Mouse (Mus musculus) kidney, postnatal 0 days (tissue): ENCODE data around the gene Cfl2. TPM values are rescaled to one million over a fixed set of nuclear protein-coding genes. Genes with fewer than 3 reads are reported as not detected.
A peak's percentile ranks its signal among the peaks of the same experiment; 100 is the strongest.
"Not testable (repeated sequence)": the region's sequence is repeated elsewhere in the genome, so short reads cannot be mapped to it uniquely, and the experiment has no call there.

Source experiments
- ATAC-seq: fragments of 200-750 bp; cut with Nextera tagmentation; replicated peaks from 2 replicates; pipeline ENCODE4 v1.8.0; 2017; ENCODE audit warnings: low read depth, moderate number of reproducible peaks, moderate TSS enrichment, moderate library complexity; ENCODE audit not compliant: low FRiP score
- DNase-seq: peaks from one replicate; pipeline ENCODE4 v3.0.0-alpha.2; 2016; ENCODE audit warnings: low spot score
- H3K27ac ChIP-seq: fragments of 300-500 bp; sonication (generic); 2 replicates; pipeline ENCODE4 v1.5.1; 2014; ENCODE audit warnings: mild to moderate bottlenecking
- H3K27me3 ChIP-seq: fragments of 300-500 bp; sonication (generic); 2 replicates; pipeline ENCODE4 v1.6.1; 2014; ENCODE audit warnings: low read length, mixed read lengths; ENCODE audit not compliant: insufficient read depth
- H3K36me3 ChIP-seq: fragments of 300-500 bp; sonication (generic); 2 replicates; pipeline ENCODE4 v1.6.1; 2014; ENCODE audit warnings: low read length, mixed read lengths; ENCODE audit not compliant: insufficient read depth
- H3K4me1 ChIP-seq: fragments of 300-500 bp; sonication (generic); replicated peaks from 2 replicates; pipeline ENCODE4 v1.6.1; 2014; ENCODE audit warnings: antibody characterized with exemption, low read length, mixed read lengths; ENCODE audit not compliant: insufficient read depth
- H3K4me2 ChIP-seq: fragments of 300-500 bp; sonication (generic); 2 replicates; pipeline ENCODE4 v1.6.1; 2014; ENCODE audit warnings: mild to moderate bottlenecking, low read length, moderate library complexity, mixed read lengths
- H3K4me3 ChIP-seq: fragments of 300-500 bp; sonication (generic); replicated peaks from 2 replicates; pipeline ENCODE4 v1.5.1; 2014; ENCODE audit warnings: low read depth, low read length
- H3K9ac ChIP-seq: fragments of 300-500 bp; sonication (generic); 2 replicates; pipeline ENCODE4 v1.6.1; 2014; ENCODE audit warnings: low read depth, low read length
- H3K9me3 ChIP-seq: fragments of 300-500 bp; sonication (generic); replicated peaks from 2 replicates; pipeline ENCODE4 v1.6.1; 2016; ENCODE audit warnings: low read length, inconsistent platforms, mixed read lengths
- CTCF ChIP-seq: IDR thresholded peaks from 2 replicates; pipeline ENCODE4 v1.5.1; 2016; ENCODE audit warnings: antibody characterized with exemption, low read depth, mild to moderate bottlenecking, moderate library complexity
- WGBS: fragments of 180-500 bp; shearing (Covaris S2); extraction: QIAGEN DNeasy Blood & Tissue Kit; methylation state at CpG from one replicate; pipeline ENCODE4 v1.1.7; 2014; 5-methylcytosine and 5-hydroxymethylcytosine counted together
- polyA plus RNA-seq: library from polyadenylated mRNA; unstranded; fragments of >200 nt; fragmentation: Nextera tagmentation; extraction: Ambion mirVana; gene quantifications from 2 replicates; pipeline ENCODE4 v1.2.1, GENCODE M21; 2015

The Cfl2 gene
- polyA plus RNA-seq = 162 and 163 TPM in 2 replicates

GRCm38 (mm10) chr12:54862606-54863535 lies at the start of gene Cfl2:
TSS of gene Cfl2 (minus strand) at chr12:54862877.
- H3K4me2 ChIP-seq = peak within 1 kb of the TSS; percentile 52
- peak; percentile 93 for ATAC-seq
- WGBS = under 1% methylated on average over 68 of the region's 82 CpGs
- no peaks in the 10 kb centered on the region for H3K36me3 ChIP-seq
- no peaks in the 10 kb centered on the region for H3K27me3 ChIP-seq
- peaks cover 8% of the 10 kb centered on the region; the same call in 1 of the 2 replicates for H3K4me1 ChIP-seq
- peak within 1 kb of the TSS; percentile 99 for H3K9ac ChIP-seq
- H3K4me3 ChIP-seq = peak within 1 kb of the TSS; percentile 89
- H3K27ac ChIP-seq = peak within 1 kb of the TSS; percentile 98
- DNase-seq = peak; percentile 90
- peak; percentile 34 for TF ChIP-seq CTCF
- no peaks in the 10 kb centered on the region for H3K9me3 ChIP-seq

GRCm38 (mm10) chr12:54910387-54910786 lies 47.7 kb upstream of the Cfl2 start:
- no peaks in the 10 kb centered on the region for H3K9me3 ChIP-seq

GRCm38 (mm10) chr12:54892559-54892958 lies 29.9 kb upstream of the Cfl2 start:
- H3K36me3 ChIP-seq, H3K9me3 ChIP-seq, H3K4me2 ChIP-seq, H3K27ac ChIP-seq, DNase-seq, H3K4me3 ChIP-seq, H3K27me3 ChIP-seq, H3K9ac ChIP-seq, H3K4me1 ChIP-seq, ATAC-seq: not testable (repeated sequence)
- 23% methylated on average over 1 of the region's 2 CpGs for WGBS

More at GRCm38 (mm10) chr12:54910387-54910786, 47.7 kb upstream of the Cfl2 start:
- WGBS = 87% methylated on average over 3 of the region's 3 CpGs
- H3K4me3 ChIP-seq = no peak overlapping the region
- no peak for ATAC-seq
- no peak for DNase-seq
- H3K36me3 ChIP-seq = peaks cover 29% of the 10 kb centered on the region; the same call in 1 of the 2 replicates
- H3K27ac ChIP-seq = no peak overlapping the region
- no peaks in the 10 kb centered on the region for H3K4me1 ChIP-seq
- no peak overlapping the region for H3K9ac ChIP-seq
- H3K4me2 ChIP-seq = no peak overlapping the region
- TF ChIP-seq CTCF = no peak
- H3K27me3 ChIP-seq = no peaks in the 10 kb centered on the region

- Histone ChIP-seq H3K4me1 (no peaks in the 10 kb centered on the region), H3K36me3 (0 out of 2 replicates have a peak, but pooled peaks cover 4% of the 10 kb centered on the region), H3K4me2 (no peak overlapping the region), H3K4me3 (no peak overlapping the region), H3K9ac (no peak overlapping the region), H3K9me3 (no peaks in the 10 kb centered on the region), H3K27me3 (no peaks in the 10 kb centered on the region), H3K27ac (no peak overlapping the region)
- TF ChIP-seq CTCF = peak; percentile 20; the same call in 1 of the 2 replicates
- 100% methylated on average over 2 of the region's 2 CpGs for WGBS
- ATAC-seq (no peak), DNase-seq (no peak)
Observed at GRCm38 (mm10) chr12:54890426-54890825, 27.7 kb upstream of the Cfl2 start.

- 51% methylated on average over 4 of the region's 4 CpGs for WGBS
- Histone ChIP-seq H3K27me3 (no peaks in the 10 kb centered on the region), H3K9me3 (no peaks in the 10 kb centered on the region), H3K9ac (no peak overlapping the region), H3K4me2 (no peak overlapping the region), H3K4me1 (no peaks in the 10 kb centered on the region), H3K4me3 (no peak overlapping the region), H3K27ac (no peak overlapping the region), H3K36me3 (0 out of 2 replicates have a peak, but pooled peaks cover 4% of the 10 kb centered on the region)
- ATAC-seq (no peak), DNase-seq (no peak)
- no peak for TF ChIP-seq CTCF
Observed at GRCm38 (mm10) chr12:54887580-54888127, 25.0 kb upstream of the Cfl2 start.

- H3K4me2 ChIP-seq = no peak overlapping the region
- WGBS = 15% methylated on average over 6 of the region's 6 CpGs
- no peak overlapping the region for H3K4me3 ChIP-seq
- peak; percentile 82 for TF ChIP-seq CTCF
- peak; percentile 86 for DNase-seq
- no peaks in the 10 kb centered on the region for H3K4me1 ChIP-seq
- H3K27me3 ChIP-seq = no peaks in the 10 kb centered on the region
- no peak for ATAC-seq
- H3K9me3 ChIP-seq = no peaks in the 10 kb centered on the region
- H3K36me3 ChIP-seq = no peaks in the 10 kb centered on the region
- H3K27ac ChIP-seq = no peak overlapping the region
- no peak overlapping the region for H3K9ac ChIP-seq
Observed at GRCm38 (mm10) chr12:54879630-54880029, 17.0 kb upstream of the Cfl2 start.
